Mouse (Mus musculus): ENCODE measurements at regions not wholly inside any gene's neighbourhood (a gene's known extent, or its start where the extent isn't known, plus 50 kb on each side); places are given as distances from the start of the nearest gene placed in this dataset.

DNA sequence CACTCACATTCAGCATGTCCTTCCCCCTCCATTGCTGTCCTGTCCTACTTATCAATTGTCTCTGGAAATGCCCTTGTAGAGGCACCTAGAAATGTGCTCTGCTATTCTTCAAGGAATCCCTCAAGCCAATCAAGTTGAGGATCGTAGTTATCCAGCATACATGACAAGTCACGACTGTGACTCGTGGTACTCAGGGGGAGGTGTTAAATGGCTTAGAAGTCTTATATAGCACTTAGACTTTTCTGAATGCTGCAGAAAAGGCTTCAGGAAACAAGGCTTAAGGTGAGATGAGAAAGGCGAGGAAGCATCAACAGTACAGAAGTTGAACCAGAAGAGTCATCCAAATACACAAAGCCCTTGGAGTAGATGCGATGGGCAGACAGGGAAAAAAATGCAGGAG is 467.5 kb upstream of the Smim15 start:
- TF ChIP-seq CTCF (IDR thresholded peaks at IDR 0.05; ENCODE audit: low read depth) (no peak), EP300 (IDR thresholded peaks at IDR 0.05; ENCODE audit: low read depth) (no peak)
